8 mouse cellular contexts compared by ENCODE assay signal in the genomic region with DNA sequence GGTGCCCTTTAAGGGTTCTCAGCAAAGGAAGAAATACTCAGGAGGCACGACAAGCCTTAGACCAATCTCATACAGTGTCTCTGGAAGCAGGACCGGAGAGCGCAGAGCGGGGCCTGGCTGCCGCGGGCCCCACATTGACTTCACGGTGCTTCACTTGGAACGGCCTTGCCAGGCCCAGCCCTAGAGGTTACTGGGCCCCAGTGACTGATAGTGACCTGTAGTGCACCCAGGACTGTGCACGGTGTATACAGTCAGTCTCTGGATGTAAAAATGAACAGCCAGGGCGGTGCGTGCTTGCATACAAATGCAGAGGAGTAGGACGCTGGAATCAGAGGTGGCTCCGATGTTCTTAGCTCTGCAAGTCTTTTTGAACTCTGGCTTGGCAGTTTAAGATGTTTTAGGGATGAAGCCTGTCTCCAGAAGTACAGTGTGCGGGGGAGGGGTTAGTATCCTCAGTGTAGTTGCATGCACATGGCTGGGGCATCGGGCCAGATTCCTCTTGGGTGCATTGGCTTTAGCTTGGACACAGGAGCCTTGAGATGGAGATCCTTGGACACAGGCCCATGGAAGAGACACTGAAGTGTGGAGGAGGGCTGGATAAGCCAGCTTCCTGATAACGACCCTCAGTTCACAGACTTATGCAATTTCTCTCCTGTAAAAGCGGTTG. TPM values are rescaled to one million over a fixed set of nuclear protein-coding genes. Genes with fewer than 3 reads are reported as not detected.
DNase-seq lines count a peak whose midpoint lies in the region; ATAC-seq lines count a peak whose summit lies in the region.

No protein-coding gene starts in this region.

- DNase-seq in left cerebral cortex, postnatal 10 days (ENCODE audit: extremely low spot score in 1 of 2, low spot score in 2 of 2), result peak; percentile 28 to 70
- DNase-seq in left cerebral cortex, adult 11 months (ENCODE audit: low spot score), result no peak
- peak; percentile 39 for DNase-seq in cerebellum, adult 8-10 months
- no peak for DNase-seq in heart, embryonic 10.5 days (ENCODE audit: low spot score)
- peak; percentile 36 for DNase-seq in kidney, adult 9 months
- no peak for DNase-seq in retina, embryonic 14.5 days (ENCODE audit: low spot score)

- H3K27ac ChIP-seq in heart, embryonic 10.5 days, result peak overlapping the region; percentile 69; the same call in 1 of the 2 replicates
- H3K27ac ChIP-seq in lung, embryonic 16.5 days (ENCODE audit: low read length), result peak overlapping the region; percentile 58
- H3K27ac ChIP-seq in stomach, embryonic 16.5 days (ENCODE audit: low read length), result peak overlapping the region; percentile 21

- H3K4me1 ChIP-seq in heart, embryonic 10.5 days, result peaks cover 28% of the 10 kb centered on the region
- H3K4me1 ChIP-seq in lung, embryonic 16.5 days (replicated peaks; ENCODE audit: control insufficient read depth, insufficient read depth, low read length), result peaks cover 14% of the 10 kb centered on the region
- peaks cover 21% of the 10 kb centered on the region for H3K4me1 ChIP-seq in stomach, embryonic 16.5 days (ENCODE audit: control insufficient read depth, insufficient read depth, low read length)

- no peaks in the 10 kb centered on the region for H3K36me3 ChIP-seq in heart, embryonic 10.5 days
- no peaks in the 10 kb centered on the region for H3K36me3 ChIP-seq in lung, embryonic 16.5 days (ENCODE audit: control insufficient read depth, insufficient read depth, low read length)
- H3K36me3 ChIP-seq in stomach, embryonic 16.5 days (ENCODE audit: control insufficient read depth, insufficient read depth, low read length), result no peaks in the 10 kb centered on the region

- 52% methylated on average over 17 of the region's 17 CpGs for WGBS in heart, embryonic 10.5 days
- WGBS in lung, embryonic 16.5 days, result 43% methylated on average over 17 of the region's 17 CpGs
- WGBS in stomach, embryonic 16.5 days, result 47% methylated on average over 17 of the region's 17 CpGs

- peak; percentile 63 for ATAC-seq in lung, embryonic 16.5 days (ENCODE audit: low read depth)
- peak; percentile 66 for ATAC-seq in stomach, embryonic 16.5 days (ENCODE audit: insufficient read depth, low FRiP score)

- H3K27me3 ChIP-seq in heart, embryonic 10.5 days (ENCODE audit: insufficient read depth, poor library complexity, severe bottlenecking), result no peaks in the 10 kb centered on the region
- H3K27me3 ChIP-seq in lung, embryonic 16.5 days (ENCODE audit: control insufficient read depth, insufficient read depth, low read depth, low read length), result no peaks in the 10 kb centered on the region
- H3K27me3 ChIP-seq in stomach, embryonic 16.5 days (ENCODE audit: control insufficient read depth, insufficient read depth, low read length), result no peaks in the 10 kb centered on the region

- peak overlapping the region; percentile 31 for H3K4me2 ChIP-seq in lung, embryonic 16.5 days (ENCODE audit: low read depth, low read length)
- peak overlapping the region; percentile 42 for H3K4me2 ChIP-seq in stomach, embryonic 16.5 days (ENCODE audit: low read depth, low read length)

- peaks cover under 1% of the 10 kb centered on the region; the same call in 1 of the 2 replicates for H3K9me3 ChIP-seq in heart, embryonic 10.5 days
- peaks cover under 1% of the 10 kb centered on the region; the same call in 1 of the 2 replicates for H3K9me3 ChIP-seq in lung, embryonic 16.5 days (ENCODE audit: control insufficient read depth, low read length)
- H3K9me3 ChIP-seq in stomach, embryonic 16.5 days (replicated peaks; ENCODE audit: control insufficient read depth, low read length), result 0 out of 2 replicates have a peak, but pooled peaks cover under 1% of the 10 kb centered on the region

- intact Hi-C loops in left cerebral cortex, postnatal 10 days (cut with DNase I), result loop anchor here (2.0 to 10.0 kb wide), 7 partner anchors 132 to 640 kb away; no protein-coding TSS in a partner anchor

- H3K4me3 ChIP-seq in heart, embryonic 10.5 days, result peak overlapping the region; percentile 40; the same call in 1 of the 2 replicates
- H3K4me3 ChIP-seq in lung, embryonic 16.5 days (ENCODE audit: low read length), result peak overlapping the region; percentile 18; the same call in 1 of the 2 replicates
- H3K4me3 ChIP-seq in stomach, embryonic 16.5 days (replicated peaks; ENCODE audit: low read length), result peak overlapping the region; percentile 23; the same call in 1 of the 2 replicates

- H3K9ac ChIP-seq in lung, embryonic 16.5 days (ENCODE audit: low read length), result 0 out of 2 replicates have a peak overlapping the region, but pooled peaks have one; percentile 18
- H3K9ac ChIP-seq in stomach, embryonic 16.5 days (ENCODE audit: low read length), result peak overlapping the region; percentile 11

RNA-seq across cellular contexts. Expression of a gene that starts 31.1 kb away (rescaled TPM):
- total RNA-seq in left cerebral cortex, postnatal 10 days (2021), result 100 to 1,000 TPM; 273 to 293 TPM
- 536 and 638 TPM in 2 replicates for polyA plus RNA-seq in heart, embryonic 10.5 days (2016; fragmentation: Nextera tagmentation; extraction: Ambion mirVana)
- polyA plus RNA-seq in lung, embryonic 16.5 days (2015; fragmentation: Nextera tagmentation; extraction: Ambion mirVana), result 767 and 782 TPM in 2 replicates
- 689 and 823 TPM in 2 replicates for polyA plus RNA-seq in stomach, embryonic 16.5 days (2015; fragmentation: Nextera tagmentation; extraction: Ambion mirVana)

Comparison
In these comparisons a context has a peak if more than half of its experiments do, and no peak if none do; other contexts are left out.
1. DNase-seq: peak in left cerebral cortex, postnatal 10 days (2 of 2), cerebellum, adult 8-10 months (single experiment) and kidney, adult 9 months (single experiment); none in left cerebral cortex, adult 11 months (single experiment), heart, embryonic 10.5 days (single experiment) and retina, embryonic 14.5 days (single experiment).
2. Peak in every context shown above with its lines, with median percentiles within 50 percentile points of each other: H3K27ac ChIP-seq and H3K4me3 ChIP-seq.